Mouse (Mus musculus) lung, adult 2 months (tissue): ENCODE measurements around the gene Glipr1l1.

Source experiments
- CTCF ChIP-seq: fragments of 200-500 bp; IDR thresholded peaks from 2 replicates; pipeline ENCODE4 v1.5.1; 2011; ENCODE audit warnings: mild to moderate bottlenecking, low read length, control low read depth; ENCODE audit not compliant: insufficient read depth
- POLR2A ChIP-seq: fragments of 200-500 bp; IDR thresholded peaks from 2 replicates; pipeline ENCODE4 v1.6.1; 2011; ENCODE audit warnings: low read depth, mild to moderate bottlenecking, control low read depth, low read length, borderline replicate concordance; ENCODE audit errors: extremely low read depth

- TF ChIP-seq CTCF = no peak
- TF ChIP-seq POLR2A = no peak
Measured at GRCm38 (mm10) chr10:112023585-112023984, 36.4 kb upstream of the Glipr1l1 start.
